Mouse (Mus musculus) ovary, postnatal 14 days (tissue): ENCODE measurements around the gene Trak2.
"Not testable (repeated sequence)": the region's sequence is repeated elsewhere in the genome, so short reads cannot be mapped to it uniquely, and the experiment has no call there.

ENCODE experiments used
- DNase-seq: peaks from one replicate; pipeline ENCODE4 v3.0.0; 2022; ENCODE audit warnings: low spot score

Trak2 gene

GRCm38 (mm10) chr1:58973366-58974221 lies at the start of gene Trak2, which contains the start of gene Stradb:
Gene Trak2, minus strand, starts transcription at chr1:58973430.
Gene Stradb, plus strand, starts transcription at chr1:58973522.
- DNase-seq: peak; percentile 83

GRCm38 (mm10) chr1:59021556-59021955 lies 48.3 kb upstream of the Trak2 start:
- no peak for DNase-seq

GRCm38 (mm10) chr1:59009250-59009649 lies 36.0 kb upstream of the Trak2 start:
- DNase-seq: no peak

- no peak for DNase-seq
Measured at GRCm38 (mm10) chr1:58995313-58995712, 22.1 kb upstream of the Trak2 start.

GRCm38 (mm10) chr1:58993723-58994122 lies 20.5 kb upstream of the Trak2 start:
- DNase-seq: no peak

GRCm38 (mm10) chr1:58993144-58993543 lies 19.9 kb upstream of the Trak2 start:
- no peak for DNase-seq

- DNase-seq: no peak
Measured at GRCm38 (mm10) chr1:58984586-58984985, 11.4 kb upstream of the Trak2 start.

GRCm38 (mm10) chr1:58982276-58982675 lies 9.0 kb upstream of the Trak2 start:
- DNase-seq: no peak

- no peak for DNase-seq
Measured at GRCm38 (mm10) chr1:58972851-58973365, 322 bp downstream of the Trak2 start.

- DNase-seq: no peak
Measured at GRCm38 (mm10) chr1:58971097-58971496, 2.1 kb downstream of the Trak2 start.

- DNase-seq: no peak
Measured at GRCm38 (mm10) chr1:58970054-58970453, 3.2 kb downstream of the Trak2 start.

GRCm38 (mm10) chr1:58967534-58967933 lies 5.7 kb downstream of the Trak2 start:
- DNase-seq: no peak

- DNase-seq: no peak
Measured at GRCm38 (mm10) chr1:58962865-58963264, 10.4 kb downstream of the Trak2 start.

- DNase-seq: no peak
Measured at GRCm38 (mm10) chr1:58962418-58962817, 10.8 kb downstream of the Trak2 start.

- no peak for DNase-seq
Measured at GRCm38 (mm10) chr1:58961152-58961893, 11.9 kb downstream of the Trak2 start.

GRCm38 (mm10) chr1:58959682-58960081 lies 13.5 kb downstream of the Trak2 start:
- no peak for DNase-seq

- not testable (repeated sequence) for DNase-seq
Measured at GRCm38 (mm10) chr1:58958789-58959526, 14.3 kb downstream of the Trak2 start.

- DNase-seq: no peak
Measured at GRCm38 (mm10) chr1:58957931-58958330, 15.3 kb downstream of the Trak2 start.

- DNase-seq: no peak
Measured at GRCm38 (mm10) chr1:58956229-58956628, 17.0 kb downstream of the Trak2 start.

- no peak for DNase-seq
Measured at GRCm38 (mm10) chr1:58955716-58956115, 17.5 kb downstream of the Trak2 start.

GRCm38 (mm10) chr1:58954578-58955410 lies 18.4 kb downstream of the Trak2 start:
- DNase-seq: no peak
